Mouse (Mus musculus): ENCODE results near the gene Six1. TPM values are rescaled to one million over a fixed set of nuclear protein-coding genes. Genes with fewer than 3 reads are reported as not detected.

The Six1 gene
- polyA plus RNA-seq, 1 experiment from 2014 or later: 2.3 TPM

- Histone ChIP-seq H3K9ac (ENCODE audit: low read depth, low read length) (peak overlapping the region; percentile 53), H3K27me3 (ENCODE audit: control insufficient read depth, insufficient read depth, low read length) (peaks cover 89% of the 10 kb centered on the region), H3K36me3 (ENCODE audit: control insufficient read depth, insufficient read depth, low read length) (no peaks in the 10 kb centered on the region), H3K4me1 (ENCODE audit: control insufficient read depth, insufficient read depth, low read length) (peaks cover 10% of the 10 kb centered on the region), H3K27ac (ENCODE audit: low read depth, low read length) (no peak overlapping the region), H3K4me2 (peak overlapping the region; percentile 74), H3K4me3 (ENCODE audit: low read depth, low read length) (peak overlapping the region; percentile 49), H3K9me3 (replicated peaks; ENCODE audit: control insufficient read depth, low read length) (no peaks in the 10 kb centered on the region)
- WGBS (ENCODE audit: insufficient replicate concordance): under 1% methylated on average over 83 of the region's 85 CpGs
- ATAC-seq (replicated peaks; ENCODE audit: insufficient number of reproducible peaks, low FRiP score, low TSS enrichment): 0 out of 2 replicates have a peak, but pooled peaks have one; percentile 19
Observed at GRCm38 (mm10) chr12:73045724-73046606, 7.7 kb downstream of the Six1 start.

GRCm38 (mm10) chr12:73045046-73045723 is 8.5 kb downstream of the Six1 start:
- Histone ChIP-seq H3K9me3 (replicated peaks; ENCODE audit: control insufficient read depth, low read length) (no peaks in the 10 kb centered on the region), H3K4me2 (peak overlapping the region; percentile 74), H3K4me3 (ENCODE audit: low read depth, low read length) (peak overlapping the region; percentile 49), H3K4me1 (ENCODE audit: control insufficient read depth, insufficient read depth, low read length) (peaks cover 11% of the 10 kb centered on the region), H3K27ac (ENCODE audit: low read depth, low read length) (no peak overlapping the region), H3K36me3 (ENCODE audit: control insufficient read depth, insufficient read depth, low read length) (no peaks in the 10 kb centered on the region), H3K9ac (ENCODE audit: low read depth, low read length) (peak overlapping the region; percentile 53), H3K27me3 (ENCODE audit: control insufficient read depth, insufficient read depth, low read length) (peaks cover 89% of the 10 kb centered on the region)
- WGBS (ENCODE audit: insufficient replicate concordance): under 1% methylated on average over 46 of the region's 46 CpGs
- ATAC-seq (replicated peaks; ENCODE audit: insufficient number of reproducible peaks, low FRiP score, low TSS enrichment): 0 out of 2 replicates have a peak, but pooled peaks have one; percentile 41

- H3K4me2 ChIP-seq: peak overlapping the region; percentile 74
- peaks cover 89% of the 10 kb centered on the region for H3K27me3 ChIP-seq (ENCODE audit: control insufficient read depth, insufficient read depth, low read length)
- no peak overlapping the region for H3K27ac ChIP-seq (ENCODE audit: low read depth, low read length)
- H3K36me3 ChIP-seq (ENCODE audit: control insufficient read depth, insufficient read depth, low read length): no peaks in the 10 kb centered on the region
- no peaks in the 10 kb centered on the region for H3K9me3 ChIP-seq (replicated peaks; ENCODE audit: control insufficient read depth, low read length)
- peaks cover 11% of the 10 kb centered on the region for H3K4me1 ChIP-seq (ENCODE audit: control insufficient read depth, insufficient read depth, low read length)
- no peak for ATAC-seq (replicated peaks; ENCODE audit: insufficient number of reproducible peaks, low FRiP score, low TSS enrichment)
- under 1% methylated on average over 51 of the region's 53 CpGs for WGBS (ENCODE audit: insufficient replicate concordance)
- H3K4me3 ChIP-seq (ENCODE audit: low read depth, low read length): peak overlapping the region; percentile 49
- H3K9ac ChIP-seq (ENCODE audit: low read depth, low read length): peak overlapping the region; percentile 53
Observed at GRCm38 (mm10) chr12:73044221-73045045, 9.3 kb downstream of the Six1 start.

- WGBS (ENCODE audit: insufficient replicate concordance): 17% methylated on average over 14 of the region's 14 CpGs
- Histone ChIP-seq H3K36me3 (ENCODE audit: control insufficient read depth, insufficient read depth, low read length) (no peaks in the 10 kb centered on the region), H3K9me3 (replicated peaks; ENCODE audit: control insufficient read depth, low read length) (no peaks in the 10 kb centered on the region), H3K4me3 (ENCODE audit: low read depth, low read length) (peak overlapping the region; percentile 49; the same call in 1 of the 2 replicates), H3K27me3 (ENCODE audit: control insufficient read depth, insufficient read depth, low read length) (peaks cover 90% of the 10 kb centered on the region), H3K9ac (ENCODE audit: low read depth, low read length) (no peak overlapping the region), H3K27ac (ENCODE audit: low read depth, low read length) (no peak overlapping the region), H3K4me1 (ENCODE audit: control insufficient read depth, insufficient read depth, low read length) (peaks cover 11% of the 10 kb centered on the region), H3K4me2 (no peak overlapping the region; the same call in 1 of the 2 replicates)
- no peak for ATAC-seq (replicated peaks; ENCODE audit: insufficient number of reproducible peaks, low FRiP score, low TSS enrichment)
Observed at GRCm38 (mm10) chr12:73043396-73044167, 10.1 kb downstream of the Six1 start.

- ATAC-seq (replicated peaks; ENCODE audit: insufficient number of reproducible peaks, low FRiP score, low TSS enrichment): no peak
- WGBS (ENCODE audit: insufficient replicate concordance): 27% methylated on average over 2 of the region's 2 CpGs
- Histone ChIP-seq H3K4me3 (ENCODE audit: low read depth, low read length) (no peak overlapping the region), H3K9ac (ENCODE audit: low read depth, low read length) (no peak overlapping the region), H3K4me2 (no peak overlapping the region), H3K36me3 (ENCODE audit: control insufficient read depth, insufficient read depth, low read length) (no peaks in the 10 kb centered on the region), H3K27ac (ENCODE audit: low read depth, low read length) (no peak overlapping the region), H3K4me1 (ENCODE audit: control insufficient read depth, insufficient read depth, low read length) (peaks cover 11% of the 10 kb centered on the region), H3K9me3 (replicated peaks; ENCODE audit: control insufficient read depth, low read length) (no peaks in the 10 kb centered on the region), H3K27me3 (ENCODE audit: control insufficient read depth, insufficient read depth, low read length) (peaks cover 89% of the 10 kb centered on the region)
Observed at GRCm38 (mm10) chr12:73042903-73043302, 10.8 kb downstream of the Six1 start.

GRCm38 (mm10) chr12:73042406-73042805 is 11.3 kb downstream of the Six1 start:
- no peak overlapping the region for H3K27ac ChIP-seq (ENCODE audit: low read depth, low read length)
- ATAC-seq (replicated peaks; ENCODE audit: insufficient number of reproducible peaks, low FRiP score, low TSS enrichment): no peak
- no peak overlapping the region for H3K4me2 ChIP-seq
- H3K9ac ChIP-seq (ENCODE audit: low read depth, low read length): no peak overlapping the region
- no peak overlapping the region for H3K4me3 ChIP-seq (ENCODE audit: low read depth, low read length)
- 9% methylated on average over 5 of the region's 5 CpGs for WGBS (ENCODE audit: insufficient replicate concordance)
- H3K4me1 ChIP-seq (ENCODE audit: control insufficient read depth, insufficient read depth, low read length): peaks cover 11% of the 10 kb centered on the region
- no peaks in the 10 kb centered on the region for H3K36me3 ChIP-seq (ENCODE audit: control insufficient read depth, insufficient read depth, low read length)
- H3K9me3 ChIP-seq (replicated peaks; ENCODE audit: control insufficient read depth, low read length): no peaks in the 10 kb centered on the region
- peaks cover 89% of the 10 kb centered on the region for H3K27me3 ChIP-seq (ENCODE audit: control insufficient read depth, insufficient read depth, low read length)

- H3K36me3 ChIP-seq (ENCODE audit: control insufficient read depth, insufficient read depth, low read length): no peaks in the 10 kb centered on the region
- no peaks in the 10 kb centered on the region for H3K9me3 ChIP-seq (replicated peaks; ENCODE audit: control insufficient read depth, low read length)
- no peak overlapping the region for H3K9ac ChIP-seq (ENCODE audit: low read depth, low read length)
- H3K4me1 ChIP-seq (ENCODE audit: control insufficient read depth, insufficient read depth, low read length): peaks cover 9% of the 10 kb centered on the region
- H3K27ac ChIP-seq (ENCODE audit: low read depth, low read length): no peak overlapping the region
- no peak overlapping the region for H3K4me3 ChIP-seq (ENCODE audit: low read depth, low read length)
- peaks cover 84% of the 10 kb centered on the region for H3K27me3 ChIP-seq (ENCODE audit: control insufficient read depth, insufficient read depth, low read length)
- peak overlapping the region; percentile 27; the same call in 1 of the 2 replicates for H3K4me2 ChIP-seq
- WGBS (ENCODE audit: insufficient replicate concordance): 1% methylated on average over 10 of the region's 10 CpGs
- ATAC-seq (replicated peaks; ENCODE audit: insufficient number of reproducible peaks, low FRiP score, low TSS enrichment): no peak
Observed at GRCm38 (mm10) chr12:73041256-73041630, 12.4 kb downstream of the Six1 start.

Measured in heart, embryonic 11.5 days (tissue).